Mouse (Mus musculus) hindbrain, embryonic 10.5 days (tissue): Measurements from ENCODE around the gene C1qtnf3. TPM values are rescaled to one million over a fixed set of nuclear protein-coding genes. Genes with fewer than 3 reads are reported as not detected.

Source experiments
- DNase-seq: peaks from one replicate; pipeline ENCODE4 v3.0.0-alpha.2; 2017; ENCODE audit warnings: low spot score
- H3K27ac ChIP-seq: fragments of 300-500 bp; sonication (generic); 2 replicates; pipeline ENCODE4 v1.5.1; 2016; ENCODE audit warnings: mild to moderate bottlenecking, moderate library complexity
- H3K27me3 ChIP-seq: fragments of 300-500 bp; sonication (generic); 2 replicates; pipeline ENCODE4 v1.6.1; 2016; ENCODE audit warnings: mild to moderate bottlenecking; ENCODE audit not compliant: poor library complexity, insufficient read depth, severe bottlenecking
- H3K36me3 ChIP-seq: fragments of 300-500 bp; sonication (generic); 2 replicates; pipeline ENCODE4 v1.6.1; 2016; ENCODE audit warnings: mild to moderate bottlenecking, moderate library complexity
- H3K4me1 ChIP-seq: fragments of 300-500 bp; sonication (generic); replicated peaks from 2 replicates; pipeline ENCODE4 v1.6.1; 2016; ENCODE audit warnings: mild to moderate bottlenecking
- H3K4me3 ChIP-seq: fragments of 300-500 bp; sonication (generic); 2 replicates; pipeline ENCODE4 v1.5.1; 2016; ENCODE audit warnings: mild to moderate bottlenecking, moderate library complexity
- H3K9me3 ChIP-seq: fragments of 300-500 bp; sonication (generic); 2 replicates; pipeline ENCODE4 v1.6.1; 2016; ENCODE audit warnings: mild to moderate bottlenecking, moderate library complexity
- WGBS: fragments of 180-500 bp; shearing (Covaris S2); methylation state at CpG from one replicate; pipeline ENCODE4 v1.1.7; 2016; 5-methylcytosine and 5-hydroxymethylcytosine counted together
- polyA plus RNA-seq: library from polyadenylated mRNA; unstranded; fragments of >200 nt; fragmentation: Nextera tagmentation; extraction: Ambion mirVana; gene quantifications from 2 replicates; pipeline ENCODE4 v1.2.1, GENCODE M21; 2016

C1qtnf3 gene
- polyA plus RNA-seq, 1 experiment from 2014 or later: 5.0 TPM

- Histone ChIP-seq H3K9me3 (no peaks in the 10 kb centered on the region), H3K4me1 (no peaks in the 10 kb centered on the region), H3K36me3 (no peaks in the 10 kb centered on the region), H3K27me3 (no peaks in the 10 kb centered on the region), H3K4me3 (no peak overlapping the region), H3K27ac (no peak overlapping the region)
- 25% methylated on average over 5 of the region's 5 CpGs for WGBS
- no peak for DNase-seq
These were observed 56.6 kb downstream of the C1qtnf3 start for GRCm38 (mm10) chr15:11008756-11009155.

- Histone ChIP-seq H3K4me1 (no peaks in the 10 kb centered on the region), H3K4me3 (no peak overlapping the region), H3K36me3 (no peaks in the 10 kb centered on the region), H3K9me3 (no peaks in the 10 kb centered on the region), H3K27me3 (no peaks in the 10 kb centered on the region), H3K27ac (no peak overlapping the region)
- 93% methylated on average over 11 of the region's 11 CpGs for WGBS
- DNase-seq: no peak
These were observed 58.9 kb downstream of the C1qtnf3 start for GRCm38 (mm10) chr15:11010976-11011548.

GRCm38 (mm10) chr15:11014931-11015330 is 62.8 kb downstream of the C1qtnf3 start:
- no peak for DNase-seq
- Histone ChIP-seq H3K4me1 (no peaks in the 10 kb centered on the region), H3K27me3 (no peaks in the 10 kb centered on the region), H3K27ac (no peak overlapping the region), H3K9me3 (no peaks in the 10 kb centered on the region), H3K4me3 (no peak overlapping the region), H3K36me3 (no peaks in the 10 kb centered on the region)
- WGBS: 48% methylated on average over 2 of the region's 2 CpGs

- no peaks in the 10 kb centered on the region for H3K27me3 ChIP-seq
- H3K4me1 ChIP-seq: no peaks in the 10 kb centered on the region
- no peak for DNase-seq
- no peaks in the 10 kb centered on the region for H3K9me3 ChIP-seq
- WGBS: 77% methylated on average over 4 of the region's 4 CpGs
- no peaks in the 10 kb centered on the region for H3K36me3 ChIP-seq
- no peak overlapping the region for H3K27ac ChIP-seq
- H3K4me3 ChIP-seq: no peak overlapping the region
These were observed 74.8 kb downstream of the C1qtnf3 start for GRCm38 (mm10) chr15:11026801-11027561.

Other genes starting within 250 kb of the C1qtnf3 start
- gene Rai14, start 237.7 kb upstream of the C1qtnf3 start, polyA plus RNA-seq: 72.2 and 77.9 TPM in 2 replicates
- gene Amacr, start 29.4 kb downstream of the C1qtnf3 start, polyA plus RNA-seq: 12.1 and 12.8 TPM in 2 replicates
- gene Slc45a2, start 48.4 kb downstream of the C1qtnf3 start, polyA plus RNA-seq: 0.19 and 0.21 TPM in 2 replicates
- 0.86 and 0.92 TPM in 2 replicates for gene Rxfp3, start 85.7 kb downstream of the C1qtnf3 start, polyA plus RNA-seq
- gene Adamts12, start 112.5 kb downstream of the C1qtnf3 start, polyA plus RNA-seq: 2.1 and 2.3 TPM in 2 replicates